Mouse (Mus musculus): ENCODE data around the gene Bach2.

GRCm38 (mm10) chr4:32360496-32360895, 121.9 kb downstream of the Bach2 start:
- no peak for TF ChIP-seq CTCF (IDR thresholded peaks at IDR 0.05; ENCODE audit: insufficient read depth, low read length)
- no peak for TF ChIP-seq POLR2A (IDR thresholded peaks at IDR 0.05; ENCODE audit: borderline replicate concordance, extremely low read depth, low read depth, low read length)
